Mouse (Mus musculus): ENCODE results near the gene Dus2.
A peak's percentile ranks its signal among the peaks of the same experiment; 100 is the strongest.

The Dus2 gene

GRCm38 (mm10) chr8:106046872-106047559, 55.9 kb downstream of the Dus2 start:
- no peak for DNase-seq (ENCODE audit: low read depth)

- no peak for DNase-seq (ENCODE audit: low read depth)
Observed at GRCm38 (mm10) chr8:106047854-106048630, 56.9 kb downstream of the Dus2 start.

GRCm38 (mm10) chr8:106049840-106050239, 58.7 kb downstream of the Dus2 start:
- no peak for DNase-seq (ENCODE audit: low read depth)

- no peak for DNase-seq (ENCODE audit: low read depth)
Observed at GRCm38 (mm10) chr8:106051068-106051467, 59.9 kb downstream of the Dus2 start.

- DNase-seq (ENCODE audit: low read depth) = peak; percentile 87
Observed at GRCm38 (mm10) chr8:106052510-106053089, 61.5 kb downstream of the Dus2 start.

- DNase-seq (ENCODE audit: low read depth) = peak; percentile 92
Observed at GRCm38 (mm10) chr8:106054190-106054811, 63.2 kb downstream of the Dus2 start.

GRCm38 (mm10) chr8:106055038-106055437, 63.9 kb downstream of the Dus2 start:
- DNase-seq (ENCODE audit: low read depth) = peak; percentile 61

- peak; percentile 52 for DNase-seq (ENCODE audit: low read depth)
Observed at GRCm38 (mm10) chr8:106056455-106056982, 65.4 kb downstream of the Dus2 start.

GRCm38 (mm10) chr8:106058731-106059612, 67.8 kb downstream of the Dus2 start, which contains the start of gene Nfatc3:
TSS of gene Nfatc3 (plus strand) at chr8:106058840.
- DNase-seq (ENCODE audit: low read depth) = peak; percentile 97

- no peak for DNase-seq (ENCODE audit: low read depth)
Observed at GRCm38 (mm10) chr8:106059613-106060371, 68.7 kb downstream of the Dus2 start.

- peak; percentile 50 for DNase-seq (ENCODE audit: low read depth)
Observed at GRCm38 (mm10) chr8:106060521-106060920, 69.4 kb downstream of the Dus2 start.

GRCm38 (mm10) chr8:106061686-106062085, 70.5 kb downstream of the Dus2 start:
- peak; percentile 51 for DNase-seq (ENCODE audit: low read depth)

GRCm38 (mm10) chr8:106063046-106063445, 71.9 kb downstream of the Dus2 start:
- DNase-seq (ENCODE audit: low read depth) = peak; percentile 54

GRCm38 (mm10) chr8:106066721-106067120, 75.6 kb downstream of the Dus2 start:
- no peak for DNase-seq (ENCODE audit: low read depth)

- no peak for DNase-seq (ENCODE audit: low read depth)
Observed at GRCm38 (mm10) chr8:106069565-106069964, 78.4 kb downstream of the Dus2 start.

- DNase-seq (ENCODE audit: low read depth) = no peak
Observed at GRCm38 (mm10) chr8:106072113-106072512, 81.0 kb downstream of the Dus2 start.

GRCm38 (mm10) chr8:106074236-106074635, 83.1 kb downstream of the Dus2 start:
- DNase-seq (ENCODE audit: low read depth) = no peak

GRCm38 (mm10) chr8:106074659-106075058, 83.5 kb downstream of the Dus2 start:
- peak; percentile 31 for DNase-seq (ENCODE audit: low read depth)

- DNase-seq (ENCODE audit: low read depth) = peak; percentile 71
Observed at GRCm38 (mm10) chr8:106075161-106075862, 84.2 kb downstream of the Dus2 start.

GRCm38 (mm10) chr8:106075863-106076174, 84.7 kb downstream of the Dus2 start:
- no peak for DNase-seq (ENCODE audit: low read depth)
